Mouse (Mus musculus): ENCODE measurements at regions not wholly inside any gene's neighbourhood (a gene's known extent, or its start where the extent isn't known, plus 50 kb on each side); places are given as distances from the start of the nearest gene placed in this dataset.
"Not testable (repeated sequence)": the region's sequence is repeated elsewhere in the genome, so short reads cannot be mapped to it uniquely, and the experiment has no call there.

GRCm38 (mm10) chr2:166476953-166477352 lies 236.7 kb downstream of the Prex1 start:
- DNase-seq (ENCODE audit: low spot score) = no peak

GRCm38 (mm10) chr2:166475624-166476023 lies 238.0 kb downstream of the Prex1 start:
- DNase-seq (ENCODE audit: low spot score) = no peak

GRCm38 (mm10) chr2:166474601-166475000 lies 239.0 kb downstream of the Prex1 start:
- DNase-seq (ENCODE audit: low spot score) = no peak

- DNase-seq (ENCODE audit: low spot score) = peak; percentile 43
Observed at GRCm38 (mm10) chr2:166471257-166471753, 242.3 kb downstream of the Prex1 start.

- no peak for DNase-seq (ENCODE audit: low spot score)
Observed at GRCm38 (mm10) chr2:166469046-166469593, 244.5 kb downstream of the Prex1 start.

- no peak for DNase-seq (ENCODE audit: low spot score)
Observed at GRCm38 (mm10) chr2:166467137-166467536, 246.5 kb downstream of the Prex1 start.

GRCm38 (mm10) chr2:166465531-166465930 lies 248.1 kb downstream of the Prex1 start:
- DNase-seq (ENCODE audit: low spot score) = no peak

- peak; percentile 41 for DNase-seq (ENCODE audit: low spot score)
Observed at GRCm38 (mm10) chr2:166463539-166463938, 250.1 kb downstream of the Prex1 start.

- no peak for DNase-seq (ENCODE audit: low spot score)
Observed at GRCm38 (mm10) chr2:166461956-166462355, 251.7 kb downstream of the Prex1 start.

- no peak for DNase-seq (ENCODE audit: low spot score)
Observed at GRCm38 (mm10) chr2:166461103-166461502, 252.5 kb downstream of the Prex1 start.

- DNase-seq (ENCODE audit: low spot score) = no peak
Observed at GRCm38 (mm10) chr2:166459955-166460354, 253.7 kb downstream of the Prex1 start.

GRCm38 (mm10) chr2:166458953-166459352 lies 254.7 kb downstream of the Prex1 start:
- DNase-seq (ENCODE audit: low spot score) = no peak

GRCm38 (mm10) chr2:166457381-166458172 lies 256.1 kb downstream of the Prex1 start:
- DNase-seq (ENCODE audit: low spot score) = no peak

- not testable (repeated sequence) for DNase-seq (ENCODE audit: low spot score)
Observed at GRCm38 (mm10) chr2:166454160-166454888, 259.3 kb downstream of the Prex1 start.

- DNase-seq (ENCODE audit: low spot score) = no peak
Observed at GRCm38 (mm10) chr2:166450964-166451363, 262.7 kb downstream of the Prex1 start.

GRCm38 (mm10) chr2:166450380-166450779 lies 263.3 kb downstream of the Prex1 start:
- no peak for DNase-seq (ENCODE audit: low spot score)

GRCm38 (mm10) chr2:166448724-166449123 lies 264.9 kb downstream of the Prex1 start:
- no peak for DNase-seq (ENCODE audit: low spot score)

- DNase-seq (ENCODE audit: low spot score) = peak; percentile 47
Observed at GRCm38 (mm10) chr2:166448161-166448560, 265.5 kb downstream of the Prex1 start.

GRCm38 (mm10) chr2:166446536-166446935 lies 267.1 kb downstream of the Prex1 start:
- DNase-seq (ENCODE audit: low spot score) = peak; percentile 36

GRCm38 (mm10) chr2:166445824-166446223 lies 267.8 kb downstream of the Prex1 start:
- not testable (repeated sequence) for DNase-seq (ENCODE audit: low spot score)

GRCm38 (mm10) chr2:166442997-166443396 lies 270.6 kb downstream of the Prex1 start:
- DNase-seq (ENCODE audit: low spot score) = no peak

- peak; percentile 69 for DNase-seq (ENCODE audit: low spot score)
Observed at GRCm38 (mm10) chr2:166439847-166440775, 273.5 kb downstream of the Prex1 start.

All from layer of hippocampus, adult 11-12 months (tissue).